Mouse (Mus musculus): ENCODE measurements around the gene Fam168b. TPM values are rescaled to one million over a fixed set of nuclear protein-coding genes. Genes with fewer than 3 reads are reported as not detected.

Fam168b gene
- polyA plus RNA-seq, 1 experiment = 63.2 TPM

DNA sequence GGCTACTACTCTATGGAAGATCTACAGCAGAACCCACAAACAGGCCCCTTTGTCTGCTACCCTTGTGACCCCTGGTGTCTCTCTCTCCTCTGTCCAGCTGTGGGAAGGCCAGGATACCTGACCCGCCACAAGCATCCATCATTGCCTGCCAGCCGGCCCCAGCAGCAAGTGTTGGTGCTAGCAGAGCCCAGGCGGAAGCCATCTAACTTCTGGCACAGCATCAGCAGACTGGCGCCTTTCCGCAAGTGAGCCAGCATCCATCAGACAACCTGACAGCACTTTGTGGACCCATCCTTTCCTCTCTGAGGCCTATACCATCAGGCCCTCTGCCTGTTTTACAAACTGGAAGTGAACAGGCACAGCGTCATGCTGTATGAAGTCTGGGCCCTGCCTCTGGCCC, 31.3 kb downstream of the Fam168b start:
- no peaks in the 10 kb centered on the region for H3K79me3 ChIP-seq (ENCODE audit: low read depth)
- H3K79me2 ChIP-seq (ENCODE audit: control insufficient read depth, insufficient read depth) = peaks cover 9% of the 10 kb centered on the region
- H3K4me3 ChIP-seq (ENCODE audit: insufficient read depth, poor library complexity, severe bottlenecking) = no peak overlapping the region
- H3ac ChIP-seq (ENCODE audit: control insufficient read depth, insufficient read length, low read depth) = no peak overlapping the region
- TF ChIP-seq MAX (IDR thresholded peaks at IDR 0.05) = no peak
- no peak for TF ChIP-seq CTCF (IDR thresholded peaks at IDR 0.05; ENCODE audit: control insufficient read depth, insufficient read depth, insufficient read length)
- no peak for TF ChIP-seq USF1 (IDR thresholded peaks at IDR 0.05; ENCODE audit: low read depth)
- TF ChIP-seq MYOD1 (IDR thresholded peaks at IDR 0.05; ENCODE audit: control insufficient read depth, insufficient read length, low read depth) = no peak
- TF ChIP-seq FOSL1 (IDR thresholded peaks at IDR 0.05; ENCODE audit: insufficient read depth, low read length, poor library complexity, severe bottlenecking) = no peak
- TF ChIP-seq MYOG (IDR thresholded peaks at IDR 0.05; ENCODE audit: control insufficient read depth, extremely low read depth, insufficient read length) = no peak
- no peak for TF ChIP-seq CEBPB (IDR thresholded peaks at IDR 0.05; ENCODE audit: low read depth)
- peaks cover 50% of the 10 kb centered on the region for H3K36me3 ChIP-seq (ENCODE audit: control insufficient read depth, insufficient read depth)
- H3K27me3 ChIP-seq (ENCODE audit: control insufficient read depth, insufficient read depth, insufficient read length) = no peaks in the 10 kb centered on the region

DNA sequence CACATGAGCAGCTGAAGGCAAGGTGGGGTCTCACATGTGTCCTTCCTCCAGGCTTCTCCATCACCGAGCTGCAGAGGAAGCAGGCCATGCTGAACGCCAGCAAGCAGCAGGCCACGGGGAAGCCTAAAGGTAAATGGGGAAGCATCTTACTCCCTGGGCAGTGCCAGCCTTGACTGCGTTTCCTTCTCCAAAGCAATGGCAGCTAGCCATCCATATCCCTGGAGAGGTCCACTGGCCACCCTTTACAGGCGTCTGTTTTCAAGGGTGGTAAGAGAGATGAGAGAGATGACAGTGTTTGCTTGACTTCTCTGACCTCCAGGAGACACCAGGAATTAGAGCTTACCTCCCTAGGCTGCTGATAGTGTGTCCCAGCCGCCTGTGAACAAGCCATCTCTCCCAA, 31.8 kb downstream of the Fam168b start:
- H3ac ChIP-seq (ENCODE audit: control insufficient read depth, insufficient read length, low read depth) = no peak overlapping the region
- peaks cover 46% of the 10 kb centered on the region for H3K36me3 ChIP-seq (ENCODE audit: control insufficient read depth, insufficient read depth)
- TF ChIP-seq MYOD1 (IDR thresholded peaks at IDR 0.05; ENCODE audit: control insufficient read depth, insufficient read length, low read depth) = no peak
- no peak for TF ChIP-seq CTCF (IDR thresholded peaks at IDR 0.05; ENCODE audit: control insufficient read depth, insufficient read depth, insufficient read length)
- TF ChIP-seq FOSL1 (IDR thresholded peaks at IDR 0.05; ENCODE audit: insufficient read depth, low read length, poor library complexity, severe bottlenecking) = no peak
- TF ChIP-seq MAX (IDR thresholded peaks at IDR 0.05) = no peak
- TF ChIP-seq USF1 (IDR thresholded peaks at IDR 0.05; ENCODE audit: low read depth) = no peak
- TF ChIP-seq CEBPB (IDR thresholded peaks at IDR 0.05; ENCODE audit: low read depth) = no peak
- TF ChIP-seq MYOG (IDR thresholded peaks at IDR 0.05; ENCODE audit: control insufficient read depth, extremely low read depth, insufficient read length) = no peak
- H3K27me3 ChIP-seq (ENCODE audit: control insufficient read depth, insufficient read depth, insufficient read length) = no peaks in the 10 kb centered on the region
- H3K79me2 ChIP-seq (ENCODE audit: control insufficient read depth, insufficient read depth) = peaks cover 9% of the 10 kb centered on the region
- H3K79me3 ChIP-seq (ENCODE audit: low read depth) = no peaks in the 10 kb centered on the region
- H3K4me3 ChIP-seq (ENCODE audit: insufficient read depth, poor library complexity, severe bottlenecking) = no peak overlapping the region

DNA sequence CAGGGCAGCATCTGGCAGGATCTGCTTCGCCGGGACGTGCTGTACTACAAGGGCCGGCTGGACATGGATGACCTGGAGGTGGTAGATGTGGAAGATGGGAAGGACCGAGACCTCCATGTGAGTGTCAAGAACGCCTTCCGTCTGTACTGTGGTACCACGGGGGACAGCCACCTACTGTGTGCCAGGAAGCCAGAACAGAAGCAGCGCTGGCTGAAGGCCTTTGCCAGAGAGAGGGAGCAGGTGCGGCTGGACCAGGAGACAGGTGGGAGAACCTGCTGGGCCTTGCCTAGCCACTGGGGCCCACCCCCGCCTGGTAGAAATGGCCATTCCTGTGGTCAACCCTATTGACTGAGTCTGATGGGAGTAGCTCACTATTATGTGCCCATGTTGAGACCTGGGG, 32.6 kb downstream of the Fam168b start:
- Histone ChIP-seq H3ac (ENCODE audit: control insufficient read depth, insufficient read length, low read depth) (no peak overlapping the region), H3K79me3 (ENCODE audit: low read depth) (no peaks in the 10 kb centered on the region), H3K36me3 (ENCODE audit: control insufficient read depth, insufficient read depth) (peaks cover 38% of the 10 kb centered on the region), H3K27me3 (ENCODE audit: control insufficient read depth, insufficient read depth, insufficient read length) (no peaks in the 10 kb centered on the region), H3K4me3 (ENCODE audit: insufficient read depth, poor library complexity, severe bottlenecking) (no peak overlapping the region), H3K79me2 (ENCODE audit: control insufficient read depth, insufficient read depth) (peaks cover 9% of the 10 kb centered on the region)
- no peak for TF ChIP-seq CTCF (IDR thresholded peaks at IDR 0.05; ENCODE audit: control insufficient read depth, insufficient read depth, insufficient read length)
- no peak for TF ChIP-seq MAX (IDR thresholded peaks at IDR 0.05)
- no peak for TF ChIP-seq FOSL1 (IDR thresholded peaks at IDR 0.05; ENCODE audit: insufficient read depth, low read length, poor library complexity, severe bottlenecking)

DNA sequence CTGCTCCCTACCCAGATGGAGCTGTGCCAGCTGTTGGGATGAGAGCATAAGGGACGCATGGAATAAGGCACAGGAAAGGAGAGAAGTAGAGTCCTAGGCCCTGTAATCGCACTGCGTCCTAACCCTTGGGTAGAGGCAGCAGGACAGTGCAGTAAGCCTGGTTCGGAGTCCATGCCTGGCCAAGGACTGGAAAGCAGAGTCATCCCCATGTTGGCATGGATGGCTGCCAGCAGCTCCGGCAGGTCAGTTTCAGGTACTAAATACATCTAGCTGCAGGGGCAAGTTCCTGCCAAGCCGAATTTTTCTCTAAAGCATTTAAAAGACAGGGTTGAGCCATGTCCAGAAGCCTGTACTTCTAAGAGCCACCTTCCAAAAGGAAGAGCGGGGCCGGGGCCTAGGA, 34.4 kb downstream of the Fam168b start:
- Histone ChIP-seq H3K4me3 (ENCODE audit: insufficient read depth, poor library complexity, severe bottlenecking) (no peak overlapping the region), H3ac (ENCODE audit: control insufficient read depth, insufficient read length, low read depth) (no peak overlapping the region), H3K79me2 (ENCODE audit: control insufficient read depth, insufficient read depth) (peaks cover 3% of the 10 kb centered on the region), H3K27me3 (ENCODE audit: control insufficient read depth, insufficient read depth, insufficient read length) (no peaks in the 10 kb centered on the region), H3K79me3 (ENCODE audit: low read depth) (no peaks in the 10 kb centered on the region), H3K36me3 (ENCODE audit: control insufficient read depth, insufficient read depth) (peaks cover 20% of the 10 kb centered on the region)
- TF ChIP-seq MYOD1 (IDR thresholded peaks at IDR 0.05; ENCODE audit: control insufficient read depth, insufficient read length, low read depth) (no peak), CTCF (IDR thresholded peaks at IDR 0.05; ENCODE audit: control insufficient read depth, insufficient read depth, insufficient read length) (no peak), MYOG (IDR thresholded peaks at IDR 0.05; ENCODE audit: control insufficient read depth, extremely low read depth, insufficient read length) (no peak), MAX (IDR thresholded peaks at IDR 0.05) (no peak), USF1 (IDR thresholded peaks at IDR 0.05; ENCODE audit: low read depth) (no peak), CEBPB (IDR thresholded peaks at IDR 0.05; ENCODE audit: low read depth) (no peak), FOSL1 (IDR thresholded peaks at IDR 0.05; ENCODE audit: insufficient read depth, low read length, poor library complexity, severe bottlenecking) (no peak)

DNA sequence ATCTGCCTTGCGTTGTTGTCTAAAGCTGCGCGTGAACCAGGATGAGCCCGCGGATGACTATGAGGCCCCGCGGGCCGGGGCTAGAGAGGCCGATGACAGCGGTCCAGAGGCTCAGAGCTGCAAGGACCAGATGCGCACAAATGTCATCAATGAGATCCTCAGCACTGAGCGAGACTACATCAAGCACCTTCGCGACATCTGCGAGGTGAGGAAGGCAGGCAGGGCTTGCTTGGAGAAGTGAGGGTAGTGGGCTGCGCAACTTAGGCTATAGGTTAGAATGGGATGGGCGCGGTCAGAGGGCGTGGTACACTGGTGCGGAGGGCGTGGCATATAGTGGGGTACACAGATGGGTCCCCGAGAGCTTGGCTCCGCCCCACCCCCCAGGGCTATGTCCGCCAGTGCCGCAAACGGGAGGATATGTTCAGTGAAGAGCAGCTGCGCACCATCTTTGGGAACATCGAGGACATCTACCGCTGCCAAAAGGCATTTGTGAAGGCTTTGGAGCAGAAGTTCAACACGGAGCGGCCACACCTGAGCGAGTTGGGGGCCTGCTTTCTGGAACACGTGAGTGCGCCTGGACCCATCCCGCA, 36.8 kb downstream of the Fam168b start:
- Histone ChIP-seq H3K27me3 (ENCODE audit: control insufficient read depth, insufficient read depth, insufficient read length) (no peaks in the 10 kb centered on the region), H3K79me3 (ENCODE audit: low read depth) (no peaks in the 10 kb centered on the region), H3K36me3 (ENCODE audit: control insufficient read depth, insufficient read depth) (peaks cover 5% of the 10 kb centered on the region), H3ac (ENCODE audit: control insufficient read depth, insufficient read length, low read depth) (no peak overlapping the region), H3K79me2 (ENCODE audit: control insufficient read depth, insufficient read depth) (no peaks in the 10 kb centered on the region), H3K4me3 (ENCODE audit: insufficient read depth, poor library complexity, severe bottlenecking) (no peak overlapping the region)
- TF ChIP-seq MYOD1 (IDR thresholded peaks at IDR 0.05; ENCODE audit: control insufficient read depth, insufficient read length, low read depth) (no peak), FOSL1 (IDR thresholded peaks at IDR 0.05; ENCODE audit: insufficient read depth, low read length, poor library complexity, severe bottlenecking) (no peak), CEBPB (IDR thresholded peaks at IDR 0.05; ENCODE audit: low read depth) (no peak), USF1 (IDR thresholded peaks at IDR 0.05; ENCODE audit: low read depth) (no peak), MAX (IDR thresholded peaks at IDR 0.05) (no peak), MYOG (IDR thresholded peaks at IDR 0.05; ENCODE audit: control insufficient read depth, extremely low read depth, insufficient read length) (no peak), CTCF (IDR thresholded peaks at IDR 0.05; ENCODE audit: control insufficient read depth, insufficient read depth, insufficient read length) (no peak)

DNA sequence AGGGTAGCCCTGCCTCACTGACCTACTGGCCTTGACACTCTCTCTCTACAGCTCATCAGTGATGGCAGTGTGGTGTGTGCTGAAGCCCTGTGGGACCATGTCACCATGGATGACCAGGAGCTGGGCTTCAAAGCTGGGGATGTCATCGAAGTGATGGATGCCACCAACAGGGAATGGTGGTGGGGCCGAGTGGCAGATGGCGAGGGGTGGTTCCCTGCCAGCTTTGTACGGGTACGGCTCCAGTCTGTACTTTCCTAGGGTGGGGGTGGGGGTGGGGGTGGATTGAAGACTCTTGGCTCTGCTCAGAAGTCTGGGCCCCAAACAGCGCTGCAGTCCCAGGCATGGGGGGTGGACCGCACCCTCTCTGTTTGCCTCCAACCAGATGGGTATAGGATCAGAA, 38.0 kb downstream of the Fam168b start:
- no peak overlapping the region for H3K4me3 ChIP-seq (ENCODE audit: insufficient read depth, poor library complexity, severe bottlenecking)
- no peaks in the 10 kb centered on the region for H3K79me3 ChIP-seq (ENCODE audit: low read depth)
- no peaks in the 10 kb centered on the region for H3K36me3 ChIP-seq (ENCODE audit: control insufficient read depth, insufficient read depth)
- H3ac ChIP-seq (ENCODE audit: control insufficient read depth, insufficient read length, low read depth) = no peak overlapping the region
- TF ChIP-seq MAX (IDR thresholded peaks at IDR 0.05) (no peak), USF1 (IDR thresholded peaks at IDR 0.05; ENCODE audit: low read depth) (no peak), MYOD1 (IDR thresholded peaks at IDR 0.05; ENCODE audit: control insufficient read depth, insufficient read length, low read depth) (no peak), CTCF (IDR thresholded peaks at IDR 0.05; ENCODE audit: control insufficient read depth, insufficient read depth, insufficient read length) (no peak), MYOG (IDR thresholded peaks at IDR 0.05; ENCODE audit: control insufficient read depth, extremely low read depth, insufficient read length) (no peak), CEBPB (IDR thresholded peaks at IDR 0.05; ENCODE audit: low read depth) (no peak), FOSL1 (IDR thresholded peaks at IDR 0.05; ENCODE audit: insufficient read depth, low read length, poor library complexity, severe bottlenecking) (no peak)
- H3K79me2 ChIP-seq (ENCODE audit: control insufficient read depth, insufficient read depth) = no peaks in the 10 kb centered on the region
- no peaks in the 10 kb centered on the region for H3K27me3 ChIP-seq (ENCODE audit: control insufficient read depth, insufficient read depth, insufficient read length)

All from C2C12 (cell line).